Mouse (Mus musculus) forebrain, postnatal 0 days (tissue): ENCODE measurements around the gene Zfp988. TPM values are rescaled to one million over a fixed set of nuclear protein-coding genes. Genes with fewer than 3 reads are reported as not detected.
"Not testable (repeated sequence)": the region's sequence is repeated elsewhere in the genome, so short reads cannot be mapped to it uniquely, and the experiment has no call there.

Source experiments
- ATAC-seq: fragments of 200-750 bp; cut with Nextera tagmentation; 2 replicates; pipeline ENCODE4 v1.8.0; 2017; ENCODE audit warnings: mild to moderate bottlenecking, moderate library complexity
- DNase-seq: peaks from one replicate; pipeline ENCODE4 v3.0.0-alpha.2; 2015
- H3K27ac ChIP-seq: fragments of 300-500 bp; sonication (generic); 2 replicates; pipeline ENCODE4 v1.5.1; 2014; ENCODE audit warnings: low read depth, mild to moderate bottlenecking, antibody characterized with exemption, low read length, moderate library complexity, mixed read lengths
- H3K27me3 ChIP-seq: fragments of 300-500 bp; sonication (generic); 2 replicates; pipeline ENCODE4 v1.6.1; 2014; ENCODE audit warnings: mild to moderate bottlenecking, low read length, mixed read lengths; ENCODE audit not compliant: insufficient read depth
- H3K36me3 ChIP-seq: fragments of 300-500 bp; sonication (generic); 2 replicates; pipeline ENCODE4 v1.6.1; 2014; ENCODE audit warnings: mild to moderate bottlenecking, moderate library complexity; ENCODE audit not compliant: insufficient read depth
- H3K4me1 ChIP-seq: fragments of 300-500 bp; sonication (generic); 2 replicates; pipeline ENCODE4 v1.6.1; 2014; ENCODE audit warnings: antibody characterized with exemption; ENCODE audit not compliant: insufficient read depth
- H3K4me2 ChIP-seq: fragments of 300-500 bp; sonication (generic); 2 replicates; pipeline ENCODE4 v1.6.1; 2014; ENCODE audit warnings: low read depth, mild to moderate bottlenecking, moderate library complexity
- H3K4me3 ChIP-seq: fragments of 300-500 bp; sonication (generic); 2 replicates; pipeline ENCODE4 v1.5.1; 2014; ENCODE audit warnings: low read depth, low read length, mixed read lengths
- H3K9ac ChIP-seq: fragments of 300-500 bp; sonication (generic); 2 replicates; pipeline ENCODE4 v1.6.1; 2014; ENCODE audit warnings: mild to moderate bottlenecking
- H3K9me3 ChIP-seq: fragments of 300-500 bp; sonication (generic); 2 replicates; pipeline ENCODE4 v1.6.1; 2016; ENCODE audit warnings: low read length
- WGBS: fragments of 180-500 bp; shearing (Covaris S2); extraction: QIAGEN DNeasy Blood & Tissue Kit; methylation state at CpG from one replicate; pipeline ENCODE4 v1.1.7; 2014; 5-methylcytosine and 5-hydroxymethylcytosine counted together
- polyA plus RNA-seq: library from polyadenylated mRNA; unstranded; fragments of >200 nt; fragmentation: Nextera tagmentation; extraction: Ambion mirVana; gene quantifications from 2 replicates; pipeline ENCODE4 v1.2.1, GENCODE M21; 2015
- total RNA-seq: library from RNA; depleted of rRNA; stranded (reverse); fragments of >200 nt; gene quantifications from 2 replicates; pipeline ENCODE4 v1.2.3, GENCODE M21; 2014; rRNA removed

The Zfp988 gene
- total RNA-seq: 0.38 TPM in 1 of 2 replicates, not detected in the other
- polyA plus RNA-seq: not detected in 2 replicates

GRCm38 (mm10) chr4:147305436-147305835 is at the start of gene Zfp988:
TSS of gene Zfp988 (plus strand) at chr4:147305674.
- H3K4me1 ChIP-seq, H3K9ac ChIP-seq, H3K9me3 ChIP-seq, H3K27me3 ChIP-seq, H3K4me3 ChIP-seq, H3K4me2 ChIP-seq, H3K27ac ChIP-seq, H3K36me3 ChIP-seq, ATAC-seq: not testable (repeated sequence)
- 91% methylated on average over 6 of the region's 6 CpGs for WGBS
- peak; percentile 0 for DNase-seq

GRCm38 (mm10) chr4:147262708-147263107 is 42.8 kb upstream of the Zfp988 start:
- H3K27ac ChIP-seq, H3K9ac ChIP-seq, H3K4me3 ChIP-seq, ATAC-seq, H3K4me2 ChIP-seq, H3K4me1 ChIP-seq, H3K36me3 ChIP-seq, DNase-seq, H3K9me3 ChIP-seq, H3K27me3 ChIP-seq: not testable (repeated sequence)
- WGBS: 93% methylated on average over 2 of the region's 3 CpGs

- not testable (repeated sequence) for DNase-seq, H3K4me1 ChIP-seq, H3K4me3 ChIP-seq, H3K27ac ChIP-seq, ATAC-seq, H3K27me3 ChIP-seq, H3K9me3 ChIP-seq, H3K4me2 ChIP-seq, H3K9ac ChIP-seq, H3K36me3 ChIP-seq
- 92% methylated on average over 16 of the region's 17 CpGs for WGBS
Measured at GRCm38 (mm10) chr4:147267302-147267701, 38.2 kb upstream of the Zfp988 start.

- H3K4me3 ChIP-seq, ATAC-seq: not testable (repeated sequence)
- 90% methylated on average over 25 of the region's 25 CpGs for WGBS
Measured at GRCm38 (mm10) chr4:147268735-147269134, 36.7 kb upstream of the Zfp988 start.

GRCm38 (mm10) chr4:147270026-147270425 is 35.4 kb upstream of the Zfp988 start:
- H3K36me3 ChIP-seq, H3K27me3 ChIP-seq, H3K9ac ChIP-seq, H3K4me1 ChIP-seq, H3K4me3 ChIP-seq, ATAC-seq, DNase-seq, H3K27ac ChIP-seq, H3K4me2 ChIP-seq: not testable (repeated sequence)
- 89% methylated on average over 4 of the region's 4 CpGs for WGBS
- peaks cover 14% of the 10 kb centered on the region for H3K9me3 ChIP-seq

More at GRCm38 (mm10) chr4:147268735-147269134, 36.7 kb upstream of the Zfp988 start:
- not testable (repeated sequence) for H3K9ac ChIP-seq, H3K4me1 ChIP-seq, H3K36me3 ChIP-seq, H3K27ac ChIP-seq, DNase-seq, H3K27me3 ChIP-seq, H3K4me2 ChIP-seq
- H3K9me3 ChIP-seq: peaks cover 12% of the 10 kb centered on the region

GRCm38 (mm10) chr4:147271601-147272000 is 33.9 kb upstream of the Zfp988 start:
- H3K4me1 ChIP-seq, H3K4me3 ChIP-seq, H3K9ac ChIP-seq, H3K4me2 ChIP-seq, H3K27ac ChIP-seq, DNase-seq, ATAC-seq, H3K36me3 ChIP-seq, H3K27me3 ChIP-seq: not testable (repeated sequence)
- WGBS: 90% methylated on average over 11 of the region's 13 CpGs
- peaks cover 21% of the 10 kb centered on the region for H3K9me3 ChIP-seq

- not testable (repeated sequence) for H3K27me3 ChIP-seq
Measured at GRCm38 (mm10) chr4:147275021-147275772, 30.3 kb upstream of the Zfp988 start.

GRCm38 (mm10) chr4:147275773-147276140 is 29.7 kb upstream of the Zfp988 start:
- 41% methylated on average over 54 of the region's 54 CpGs for WGBS
- H3K36me3 ChIP-seq, H3K27me3 ChIP-seq, H3K27ac ChIP-seq, ATAC-seq, H3K4me1 ChIP-seq, DNase-seq, H3K9ac ChIP-seq, H3K4me3 ChIP-seq, H3K4me2 ChIP-seq: not testable (repeated sequence)
- peaks cover 15% of the 10 kb centered on the region for H3K9me3 ChIP-seq

More at GRCm38 (mm10) chr4:147275021-147275772, 30.3 kb upstream of the Zfp988 start:
- not testable (repeated sequence) for H3K9ac ChIP-seq, H3K4me3 ChIP-seq, DNase-seq, H3K4me2 ChIP-seq, H3K4me1 ChIP-seq, H3K36me3 ChIP-seq, ATAC-seq, H3K27ac ChIP-seq
- 48% methylated on average over 51 of the region's 58 CpGs for WGBS
- peaks cover 17% of the 10 kb centered on the region for H3K9me3 ChIP-seq

- H3K9me3 ChIP-seq, ATAC-seq, H3K36me3 ChIP-seq, H3K4me1 ChIP-seq, H3K9ac ChIP-seq, H3K27ac ChIP-seq, H3K4me2 ChIP-seq, H3K27me3 ChIP-seq, DNase-seq, H3K4me3 ChIP-seq: not testable (repeated sequence)
- 74% methylated on average over 2 of the region's 2 CpGs for WGBS
Measured at GRCm38 (mm10) chr4:147280406-147280805, 25.1 kb upstream of the Zfp988 start.

GRCm38 (mm10) chr4:147298585-147298984 is 6.9 kb upstream of the Zfp988 start:
- WGBS: 73% methylated on average over 3 of the region's 3 CpGs
- not testable (repeated sequence) for ATAC-seq, DNase-seq

More at GRCm38 (mm10) chr4:147298585-147298984, 6.9 kb upstream of the Zfp988 start:
- H3K27ac ChIP-seq, H3K36me3 ChIP-seq, H3K4me2 ChIP-seq, H3K9me3 ChIP-seq, H3K4me3 ChIP-seq, H3K4me1 ChIP-seq, H3K9ac ChIP-seq, H3K27me3 ChIP-seq: not testable (repeated sequence)
